Mouse (Mus musculus): Measurements from ENCODE around the gene Coro2a. TPM values are rescaled to one million over a fixed set of nuclear protein-coding genes. Genes with fewer than 3 reads are reported as not detected.
A peak's percentile ranks its signal among the peaks of the same experiment; 100 is the strongest.

Gene Coro2a
- polyA plus RNA-seq, 1 experiment, result 4.2 TPM

DNA sequence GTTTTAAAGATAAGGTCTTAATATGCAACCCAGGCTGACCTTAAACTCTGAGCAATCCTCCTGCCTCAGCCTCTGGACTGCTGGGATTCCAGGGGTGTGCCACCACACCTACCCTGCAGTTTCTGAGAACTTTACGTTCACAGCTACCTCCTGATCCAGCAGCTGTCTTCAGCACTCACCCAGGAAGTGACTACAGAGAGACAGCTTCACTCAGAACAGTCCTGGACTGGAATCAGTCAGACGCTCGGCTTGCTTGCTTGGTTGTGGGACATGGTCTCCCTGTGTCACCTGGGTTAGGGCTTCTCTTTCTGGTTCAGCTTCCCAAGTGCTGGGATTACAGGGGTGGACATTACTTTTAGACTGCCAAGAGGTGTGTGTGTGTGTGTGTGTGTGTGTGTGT, 45.1 kb downstream of the Coro2a start:
- no peaks in the 10 kb centered on the region for H3K27me3 ChIP-seq (replicated peaks; ENCODE audit: control insufficient read depth, insufficient read depth, low read length)
- no peaks in the 10 kb centered on the region for H3K36me3 ChIP-seq (ENCODE audit: control insufficient read depth, insufficient read depth, low read length)
- WGBS, result 86% methylated on average over 3 of the region's 3 CpGs
- no peak for DNase-seq
- no peaks in the 10 kb centered on the region for H3K4me1 ChIP-seq (ENCODE audit: control insufficient read depth, insufficient read depth, low read length)
- TF ChIP-seq POLR2A (IDR thresholded peaks at IDR 0.05; ENCODE audit: low read depth, low read length), result no peak
- no peak overlapping the region for H3K4me3 ChIP-seq (ENCODE audit: insufficient read depth, low read depth, low read length)
- H3K27ac ChIP-seq (ENCODE audit: insufficient read depth, low read depth, low read length), result no peak overlapping the region

DNA sequence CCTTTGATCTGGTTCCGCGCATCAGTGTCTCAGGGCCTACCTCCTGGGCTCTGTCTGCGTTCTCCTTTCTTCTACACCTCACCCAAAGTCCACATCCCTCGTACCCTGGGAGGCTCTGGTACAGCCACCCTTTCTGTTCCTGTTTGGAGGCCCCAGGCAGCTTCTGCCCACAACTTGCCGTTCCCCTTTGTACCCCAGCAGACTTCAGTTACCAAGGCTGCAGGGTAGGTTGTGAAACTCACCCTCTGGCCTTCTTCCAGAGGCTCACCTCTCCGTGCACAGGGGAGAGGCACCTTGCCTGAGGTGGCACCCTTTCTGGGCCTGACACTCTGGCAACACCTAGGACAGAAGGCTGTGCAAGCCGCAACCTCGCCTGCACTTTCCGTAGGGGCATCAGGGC, 46.2 kb downstream of the Coro2a start:
- DNase-seq, result no peak
- TF ChIP-seq POLR2A (IDR thresholded peaks at IDR 0.05; ENCODE audit: low read depth, low read length) (no peak), CTCF (conservative IDR thresholded peaks at IDR 0.05; ENCODE audit: insufficient read depth, insufficient read length, low read depth, low read length) (no peak)
- H3K4me1 ChIP-seq (ENCODE audit: control insufficient read depth, insufficient read depth, low read length), result no peaks in the 10 kb centered on the region
- H3K27me3 ChIP-seq (replicated peaks; ENCODE audit: control insufficient read depth, insufficient read depth, low read length), result no peaks in the 10 kb centered on the region
- H3K27ac ChIP-seq (ENCODE audit: insufficient read depth, low read depth, low read length), result no peak overlapping the region
- H3K36me3 ChIP-seq (ENCODE audit: control insufficient read depth, insufficient read depth, low read length), result no peaks in the 10 kb centered on the region
- H3K4me3 ChIP-seq (ENCODE audit: insufficient read depth, low read depth, low read length), result no peak overlapping the region
- 77% methylated on average over 9 of the region's 9 CpGs for WGBS

DNA sequence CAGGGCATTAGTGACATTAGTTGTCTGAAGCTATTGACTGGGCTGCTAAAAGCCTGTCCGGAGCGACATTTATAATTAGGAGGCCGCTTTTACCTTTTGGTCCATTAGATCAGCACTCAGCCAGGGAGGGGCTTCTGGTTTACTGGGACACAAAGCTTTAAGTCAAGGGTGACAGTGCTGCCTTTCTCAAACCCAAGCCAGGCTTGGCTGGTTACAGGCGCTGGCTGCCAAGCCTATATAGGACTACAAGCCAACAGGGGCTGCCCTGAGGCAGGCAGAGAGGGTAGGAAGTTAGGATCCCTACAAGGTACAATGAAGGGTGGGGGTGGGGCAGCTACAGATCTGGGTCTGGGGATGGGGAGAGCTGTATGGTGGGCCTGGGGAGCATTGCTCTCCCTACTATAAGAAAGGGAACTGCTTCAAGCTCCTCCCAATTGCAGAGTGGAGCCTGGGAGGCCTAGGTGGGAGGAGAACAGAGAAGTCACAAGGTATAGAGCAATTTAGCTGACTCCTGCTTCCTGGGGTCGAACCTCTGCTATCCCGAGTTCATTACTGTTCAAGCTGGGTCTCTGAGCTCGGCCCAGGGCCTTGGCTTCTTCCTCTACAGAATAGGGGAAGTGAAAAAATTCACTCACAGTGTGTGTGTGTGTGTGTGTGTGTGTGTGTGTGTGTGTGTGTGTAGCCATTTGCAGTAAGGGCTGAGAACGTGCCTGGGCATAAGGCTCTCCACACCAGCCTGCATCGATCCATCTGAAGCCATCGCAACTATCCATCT, 47.5 kb downstream of the Coro2a start:
- Histone ChIP-seq H3K4me3 (ENCODE audit: insufficient read depth, low read depth, low read length) (no peak overlapping the region), H3K36me3 (ENCODE audit: control insufficient read depth, insufficient read depth, low read length) (no peaks in the 10 kb centered on the region), H3K27me3 (replicated peaks; ENCODE audit: control insufficient read depth, insufficient read depth, low read length) (no peaks in the 10 kb centered on the region), H3K27ac (ENCODE audit: insufficient read depth, low read depth, low read length) (no peak overlapping the region), H3K4me1 (ENCODE audit: control insufficient read depth, insufficient read depth, low read length) (no peaks in the 10 kb centered on the region)
- TF ChIP-seq CTCF (conservative IDR thresholded peaks at IDR 0.05; ENCODE audit: insufficient read depth, insufficient read length, low read depth, low read length) (no peak), POLR2A (IDR thresholded peaks at IDR 0.05; ENCODE audit: low read depth, low read length) (no peak)
- no peak for DNase-seq
- 75% methylated on average over 10 of the region's 10 CpGs for WGBS

DNA sequence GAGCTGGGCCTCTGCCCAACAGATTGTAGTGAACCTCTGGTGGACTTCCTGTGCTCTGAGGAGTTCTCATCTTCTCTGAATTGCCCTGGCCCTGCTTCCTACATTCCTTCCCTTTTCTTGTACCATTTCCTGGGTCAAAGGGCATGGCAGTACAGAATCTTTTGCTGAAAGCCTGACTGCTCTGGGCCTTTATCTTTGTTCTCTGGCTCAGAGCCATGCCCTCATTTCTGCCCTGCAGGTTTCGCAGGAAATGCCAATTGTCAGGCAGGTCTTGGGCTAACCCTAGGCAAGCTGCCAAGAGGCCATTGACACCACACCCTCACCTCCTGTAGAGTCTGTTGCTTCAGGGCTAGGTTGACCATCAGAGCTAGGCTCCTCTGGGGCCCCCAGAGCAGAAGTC, 48.1 kb downstream of the Coro2a start:
- peak; percentile 83 for DNase-seq
- TF ChIP-seq CTCF (conservative IDR thresholded peaks at IDR 0.05; ENCODE audit: insufficient read depth, insufficient read length, low read depth, low read length) (no peak), POLR2A (IDR thresholded peaks at IDR 0.05; ENCODE audit: low read depth, low read length) (no peak)
- H3K36me3 ChIP-seq (ENCODE audit: control insufficient read depth, insufficient read depth, low read length), result no peaks in the 10 kb centered on the region
- H3K27ac ChIP-seq (ENCODE audit: insufficient read depth, low read depth, low read length), result no peak overlapping the region
- WGBS, result 13% methylated on average over 1 of the region's 1 CpGs
- no peaks in the 10 kb centered on the region for H3K27me3 ChIP-seq (replicated peaks; ENCODE audit: control insufficient read depth, insufficient read depth, low read length)
- no peak overlapping the region for H3K4me3 ChIP-seq (ENCODE audit: insufficient read depth, low read depth, low read length)
- no peaks in the 10 kb centered on the region for H3K4me1 ChIP-seq (ENCODE audit: control insufficient read depth, insufficient read depth, low read length)

DNA sequence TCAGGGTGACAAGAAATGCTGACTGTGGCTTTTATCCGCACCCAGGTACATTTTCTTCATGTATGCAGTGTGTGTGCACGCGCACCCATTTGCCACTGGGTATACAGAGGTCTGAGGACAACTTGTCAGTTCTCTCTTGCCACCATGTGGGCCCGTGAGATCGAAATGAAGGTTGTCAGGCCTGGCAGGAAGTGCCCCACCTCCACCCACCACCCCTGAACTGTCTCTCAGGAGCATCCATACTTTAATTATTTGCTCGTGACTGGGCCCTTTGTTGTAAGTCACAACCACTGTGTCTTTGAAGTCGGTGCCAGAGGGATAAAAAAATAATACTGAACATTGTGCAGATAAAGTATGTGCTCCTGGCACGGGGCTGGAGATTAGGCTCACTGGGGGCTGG, 51.6 kb downstream of the Coro2a start:
- Histone ChIP-seq H3K4me3 (ENCODE audit: insufficient read depth, low read depth, low read length) (no peak overlapping the region), H3K27ac (ENCODE audit: insufficient read depth, low read depth, low read length) (no peak overlapping the region), H3K27me3 (replicated peaks; ENCODE audit: control insufficient read depth, insufficient read depth, low read length) (no peaks in the 10 kb centered on the region), H3K4me1 (ENCODE audit: control insufficient read depth, insufficient read depth, low read length) (no peaks in the 10 kb centered on the region), H3K36me3 (ENCODE audit: control insufficient read depth, insufficient read depth, low read length) (no peaks in the 10 kb centered on the region)
- TF ChIP-seq CTCF (conservative IDR thresholded peaks at IDR 0.05; ENCODE audit: insufficient read depth, insufficient read length, low read depth, low read length) (no peak), POLR2A (IDR thresholded peaks at IDR 0.05; ENCODE audit: low read depth, low read length) (no peak)
- no peak for DNase-seq
- 74% methylated on average over 8 of the region's 8 CpGs for WGBS

DNA sequence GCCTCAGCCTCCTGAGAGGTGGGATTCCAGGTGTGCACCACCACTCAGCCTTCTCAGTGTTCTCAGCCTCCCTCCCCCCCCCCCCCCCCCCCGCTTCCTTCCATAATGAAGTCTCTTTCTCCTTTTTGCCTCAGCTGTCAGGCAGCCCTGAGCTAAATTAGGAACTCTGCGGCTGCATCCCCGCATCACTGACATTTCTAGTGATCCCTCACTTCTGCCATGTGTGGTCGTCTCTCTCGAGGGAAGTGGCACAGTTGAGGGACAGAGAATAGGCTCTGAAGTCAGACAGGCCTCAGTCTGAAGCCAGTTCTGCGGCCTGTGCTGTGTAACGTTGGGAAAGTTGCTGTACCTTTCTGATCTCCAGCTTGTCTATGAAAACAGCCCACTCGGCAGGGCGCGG, 52.0 kb downstream of the Coro2a start:
- no peaks in the 10 kb centered on the region for H3K4me1 ChIP-seq (ENCODE audit: control insufficient read depth, insufficient read depth, low read length)
- TF ChIP-seq POLR2A (IDR thresholded peaks at IDR 0.05; ENCODE audit: low read depth, low read length) (no peak), CTCF (conservative IDR thresholded peaks at IDR 0.05; ENCODE audit: insufficient read depth, insufficient read length, low read depth, low read length) (no peak)
- no peaks in the 10 kb centered on the region for H3K27me3 ChIP-seq (replicated peaks; ENCODE audit: control insufficient read depth, insufficient read depth, low read length)
- no peak overlapping the region for H3K27ac ChIP-seq (ENCODE audit: insufficient read depth, low read depth, low read length)
- H3K4me3 ChIP-seq (ENCODE audit: insufficient read depth, low read depth, low read length), result no peak overlapping the region
- DNase-seq, result no peak
- WGBS, result 86% methylated on average over 10 of the region's 10 CpGs
- no peaks in the 10 kb centered on the region for H3K36me3 ChIP-seq (ENCODE audit: control insufficient read depth, insufficient read depth, low read length)

DNA sequence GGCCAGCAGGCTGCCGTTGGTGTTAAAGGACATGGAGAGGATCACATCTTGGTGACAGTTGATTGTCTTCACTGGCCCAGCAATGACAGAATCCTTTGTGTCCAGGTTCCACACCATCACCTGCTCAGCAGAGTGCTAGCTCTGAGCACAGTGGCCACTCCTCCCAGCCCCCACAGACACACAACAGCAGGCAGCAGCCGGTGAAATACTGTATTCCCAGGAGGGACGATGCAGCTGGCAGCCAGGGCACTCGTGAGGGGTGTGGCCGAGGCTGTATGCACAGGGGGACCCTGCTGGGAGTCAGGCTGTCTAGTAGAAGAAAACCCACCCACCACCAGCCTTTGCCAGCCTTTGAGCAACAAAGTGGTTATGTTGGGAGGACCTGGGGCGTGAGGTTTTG, 55.3 kb downstream of the Coro2a start:
- Histone ChIP-seq H3K36me3 (ENCODE audit: control insufficient read depth, insufficient read depth, low read length) (no peaks in the 10 kb centered on the region), H3K4me1 (ENCODE audit: control insufficient read depth, insufficient read depth, low read length) (no peaks in the 10 kb centered on the region), H3K27ac (ENCODE audit: insufficient read depth, low read depth, low read length) (no peak overlapping the region), H3K27me3 (replicated peaks; ENCODE audit: control insufficient read depth, insufficient read depth, low read length) (no peaks in the 10 kb centered on the region), H3K4me3 (ENCODE audit: insufficient read depth, low read depth, low read length) (no peak overlapping the region)
- WGBS, result 50% methylated on average over 6 of the region's 6 CpGs
- TF ChIP-seq POLR2A (IDR thresholded peaks at IDR 0.05; ENCODE audit: low read depth, low read length) (no peak), CTCF (conservative IDR thresholded peaks at IDR 0.05; ENCODE audit: insufficient read depth, insufficient read length, low read depth, low read length) (no peak)
- DNase-seq, result no peak
